In the genomic region with DNA sequence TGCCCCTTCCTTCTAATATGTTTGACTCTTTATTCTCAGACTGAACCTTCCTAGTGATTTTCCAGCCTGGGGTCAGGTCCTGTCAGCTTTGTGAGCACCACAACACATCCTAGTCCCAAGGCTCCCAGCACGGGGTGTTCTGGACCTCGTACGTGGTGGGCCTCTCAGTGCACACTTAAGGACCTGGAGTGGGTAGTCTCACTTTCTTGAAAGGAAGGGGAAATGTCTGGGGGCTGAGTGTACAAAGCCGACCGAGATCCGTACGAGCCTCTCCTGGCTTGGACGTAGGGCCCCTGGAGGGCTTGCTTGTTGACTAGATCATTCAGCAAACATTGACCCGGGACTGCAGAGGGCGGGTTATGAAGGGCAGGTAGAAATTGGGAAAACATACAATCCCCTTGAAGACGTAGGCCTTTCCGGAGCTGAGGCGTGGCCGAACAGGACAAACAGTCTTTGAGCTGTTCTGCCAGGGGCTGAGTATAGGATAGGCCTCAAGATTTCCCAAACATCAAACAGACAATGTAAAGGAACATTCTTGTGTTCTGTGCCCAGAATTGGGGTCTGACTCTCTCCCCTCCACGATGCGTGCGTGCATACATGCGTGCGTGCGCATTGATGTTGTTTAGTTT, we compare ENCODE assay signal across 21 mouse cellular contexts. TPM values are rescaled to one million over a fixed set of nuclear protein-coding genes. Genes with fewer than 3 reads are reported as not detected.
DNase-seq lines count a peak whose midpoint lies in the region; ATAC-seq lines count a peak whose summit lies in the region.
"Had no signal": no experiment of that assay in that cellular context is flagged by ENCODE, and none has a peak within 500 bp of the region (broad histone marks: within the 10 kb centered on the region; RNA-seq: fewer than 3 reads in every experiment).

No protein-coding gene starts in this region.

- no peak overlapping the region for H3K4me2 ChIP-seq in intestine, embryonic 16.5 days (ENCODE audit: low read depth, low read length)
- no peak overlapping the region for H3K4me2 ChIP-seq in intestine, embryonic 15.5 days (replicated peaks)
- H3K4me2 ChIP-seq in limb, embryonic 13.5 days (replicated peaks): no peak overlapping the region
- no peak overlapping the region for H3K4me2 ChIP-seq in stomach, embryonic 14.5 days (replicated peaks; ENCODE audit: low read depth, low read length)
- H3K4me2 ChIP-seq: liver, embryonic 13.5 days; neural tube, embryonic 15.5 days had no signal

- no peak for DNase-seq in gastrocnemius, adult 18-20 months (ENCODE audit: low spot score)
- DNase-seq in right cerebral cortex, postnatal 25 days: no peak
- DNase-seq: cerebellum, adult 8-10 months; forebrain, postnatal 0 days; heart, adult 18-20 months; heart, postnatal 4 days; kidney, adult 9 months; liver, embryonic 13.5 days; midbrain, embryonic 14.5 days; spleen, adult 18-20 months; thymus, postnatal 14 days had no signal

- WGBS in intestine, embryonic 16.5 days: 63% methylated on average over 20 of the region's 20 CpGs
- 62% methylated on average over 20 of the region's 20 CpGs for WGBS in intestine, embryonic 15.5 days
- 79% methylated on average over 20 of the region's 20 CpGs for WGBS in limb, embryonic 13.5 days
- WGBS in stomach, embryonic 14.5 days: 64% methylated on average over 20 of the region's 20 CpGs

- H3K4me3 ChIP-seq in intestine, embryonic 16.5 days (ENCODE audit: low read length): no peak overlapping the region
- H3K4me3 ChIP-seq in intestine, embryonic 15.5 days (replicated peaks): no peak overlapping the region
- H3K4me3 ChIP-seq in limb, embryonic 13.5 days: no peak overlapping the region
- H3K4me3 ChIP-seq in stomach, embryonic 14.5 days (ENCODE audit: low read depth, low read length): no peak overlapping the region
- H3K4me3 ChIP-seq: erythroblast, embryonic 14.5 days; liver, embryonic 13.5 days; megakaryocyte, embryonic 14.5 days; neural tube, embryonic 15.5 days had no signal

- no peaks in the 10 kb centered on the region for H3K4me1 ChIP-seq in intestine, embryonic 16.5 days (ENCODE audit: control insufficient read depth, insufficient read depth, low read length)
- H3K4me1 ChIP-seq in intestine, embryonic 15.5 days (replicated peaks): peaks cover 9% of the 10 kb centered on the region; the same call in 1 of the 2 replicates
- H3K4me1 ChIP-seq in limb, embryonic 13.5 days: 0 out of 2 replicates have a peak, but pooled peaks cover 4% of the 10 kb centered on the region
- peaks cover 6% of the 10 kb centered on the region; the same call in 1 of the 2 replicates for H3K4me1 ChIP-seq in stomach, embryonic 14.5 days (ENCODE audit: control insufficient read depth, insufficient read depth, low read length)
- H3K4me1 ChIP-seq: neural tube, embryonic 15.5 days had no signal

- H3K27ac ChIP-seq in intestine, embryonic 16.5 days (ENCODE audit: low read length): no peak overlapping the region
- no peak overlapping the region for H3K27ac ChIP-seq in intestine, embryonic 15.5 days
- peak overlapping the region; percentile 15; the same call in 1 of the 2 replicates for H3K27ac ChIP-seq in limb, embryonic 13.5 days
- peak overlapping the region; percentile 17; the same call in 1 of the 2 replicates for H3K27ac ChIP-seq in stomach, embryonic 14.5 days (ENCODE audit: low read length)
- H3K27ac ChIP-seq: liver, embryonic 13.5 days; neural tube, embryonic 15.5 days had no signal

- no peaks in the 10 kb centered on the region for H3K9me3 ChIP-seq in intestine, embryonic 16.5 days (ENCODE audit: control insufficient read depth, low read length)
- no peaks in the 10 kb centered on the region for H3K9me3 ChIP-seq in intestine, embryonic 15.5 days
- no peaks in the 10 kb centered on the region for H3K9me3 ChIP-seq in limb, embryonic 13.5 days
- H3K9me3 ChIP-seq in stomach, embryonic 14.5 days (ENCODE audit: control insufficient read depth, low read depth, low read length): no peaks in the 10 kb centered on the region
- H3K9me3 ChIP-seq: liver, embryonic 13.5 days; megakaryocyte, embryonic 14.5 days; neural tube, embryonic 15.5 days had no signal

- ATAC-seq in intestine, embryonic 16.5 days: peak; percentile 33; the same call in 1 of the 2 replicates
- no peak for ATAC-seq in intestine, embryonic 15.5 days
- ATAC-seq in hematopoietic stem cell, adult 5-6 weeks (replicated peaks in 1 of 2; ENCODE audit: insufficient read depth in 1 of 2, low FRiP score in 2 of 2, low TSS enrichment in 1 of 2, low read depth in 1 of 2, poor library complexity in 2 of 2, severe bottlenecking in 2 of 2): peak; percentile 5 to 32; a peak in 1 of 4 replicates
- no peak for ATAC-seq in limb, embryonic 13.5 days (ENCODE audit: low FRiP score, low read depth)
- peak; percentile 54 for ATAC-seq in stomach, embryonic 14.5 days (ENCODE audit: insufficient number of reproducible peaks, insufficient read depth, low FRiP score, low read depth)
- ATAC-seq: forebrain, postnatal 0 days; inflammation-experienced regulatory T-cells, adult 6 months had no signal

- H3K9ac ChIP-seq in intestine, embryonic 16.5 days (ENCODE audit: low read depth, low read length): no peak overlapping the region
- no peak overlapping the region for H3K9ac ChIP-seq in intestine, embryonic 15.5 days
- no peak overlapping the region for H3K9ac ChIP-seq in limb, embryonic 13.5 days
- no peak overlapping the region for H3K9ac ChIP-seq in stomach, embryonic 14.5 days (replicated peaks; ENCODE audit: low read depth, low read length)
- H3K9ac ChIP-seq: forebrain, postnatal 0 days; liver, embryonic 13.5 days; neural tube, embryonic 15.5 days had no signal

- H3K36me3 ChIP-seq in intestine, embryonic 16.5 days (ENCODE audit: control insufficient read depth, insufficient read depth, low read length): no peaks in the 10 kb centered on the region
- H3K36me3 ChIP-seq in intestine, embryonic 15.5 days: no peaks in the 10 kb centered on the region
- H3K36me3 ChIP-seq in limb, embryonic 13.5 days: no peaks in the 10 kb centered on the region
- H3K36me3 ChIP-seq in stomach, embryonic 14.5 days (ENCODE audit: control insufficient read depth, insufficient read depth, low read length): no peaks in the 10 kb centered on the region
- H3K36me3 ChIP-seq: liver, embryonic 13.5 days; neural tube, embryonic 15.5 days had no signal

- no peaks in the 10 kb centered on the region for H3K27me3 ChIP-seq in intestine, embryonic 16.5 days (replicated peaks; ENCODE audit: control insufficient read depth, insufficient read depth, low read length)
- H3K27me3 ChIP-seq in intestine, embryonic 15.5 days (replicated peaks): no peaks in the 10 kb centered on the region
- H3K27me3 ChIP-seq in limb, embryonic 13.5 days: no peaks in the 10 kb centered on the region
- H3K27me3 ChIP-seq in stomach, embryonic 14.5 days (ENCODE audit: control insufficient read depth, insufficient read depth, low read length): no peaks in the 10 kb centered on the region
- H3K27me3 ChIP-seq: liver, embryonic 13.5 days; neural tube, embryonic 15.5 days had no signal

RNA-seq across cellular contexts. Expression of a gene that starts 42.5 kb away (rescaled TPM):
- polyA plus RNA-seq in intestine, embryonic 16.5 days (2015; fragmentation: Nextera tagmentation; extraction: Ambion mirVana): 325 and 385 TPM in 2 replicates
- polyA plus RNA-seq in intestine, embryonic 15.5 days (2015; fragmentation: Nextera tagmentation; extraction: Ambion mirVana): 364 and 395 TPM in 2 replicates
- total RNA-seq in hematopoietic stem cell, adult 5-6 weeks (2017): not detected in 2 replicates
- 367 and 395 TPM in 2 replicates for polyA plus RNA-seq in limb, embryonic 13.5 days (2015; fragmentation: Nextera tagmentation; extraction: Ambion mirVana)
- polyA plus RNA-seq in stomach, embryonic 14.5 days (2014; fragmentation: Nextera tagmentation; extraction: Ambion mirVana): 477 and 553 TPM in 2 replicates
- total RNA-seq in gastrocnemius, adult 18-20 months (2021): 1 to 10 TPM in 1 of 2 experiments, under 1 TPM in 1; 0.69 to 1.1 TPM
- total RNA-seq: common myeloid progenitor, adult 5-6 weeks had no signal
- polyA plus RNA-seq: inflammation-experienced regulatory T-cells, adult 6 months had no signal

Comparison
In these comparisons a context has a peak if more than half of its experiments do, and no peak if none do; other contexts are left out.
1. ATAC-seq: peak in intestine, embryonic 16.5 days (single experiment), hematopoietic stem cell, adult 5-6 weeks (2 of 2) and stomach, embryonic 14.5 days (single experiment); none in intestine, embryonic 15.5 days (single experiment) and limb, embryonic 13.5 days (single experiment).
2. H3K27ac ChIP-seq: peak in limb, embryonic 13.5 days (single experiment) and stomach, embryonic 14.5 days (single experiment); none in intestine, embryonic 16.5 days (single experiment) and intestine, embryonic 15.5 days (single experiment).